Mouse (Mus musculus): ENCODE data around the gene Gm10447. TPM values are rescaled to one million over a fixed set of nuclear protein-coding genes. Genes with fewer than 3 reads are reported as not detected.
"Not testable (repeated sequence)": the region's sequence is repeated elsewhere in the genome, so short reads cannot be mapped to it uniquely, and the experiment has no call there.

Gene Gm10447
- total and polyA plus RNA-seq, 3 experiments, result not detected

- peak; percentile 61 for DNase-seq
These were observed 13.0 kb downstream of the Gm10447 start for GRCm38 (mm10) chr11:53443861-53444260.

- DNase-seq, result peak; percentile 68
These were observed 15.0 kb downstream of the Gm10447 start for GRCm38 (mm10) chr11:53441921-53442320.

GRCm38 (mm10) chr11:53436338-53436737 is 20.6 kb downstream of the Gm10447 start:
- DNase-seq, result no peak

- no peak for DNase-seq
These were observed 21.4 kb downstream of the Gm10447 start for GRCm38 (mm10) chr11:53435504-53435903.

GRCm38 (mm10) chr11:53433057-53433456 is 23.9 kb downstream of the Gm10447 start:
- DNase-seq, result no peak

- DNase-seq, result no peak
These were observed 25.4 kb downstream of the Gm10447 start for GRCm38 (mm10) chr11:53431347-53432056.

GRCm38 (mm10) chr11:53430670-53431346 is 26.1 kb downstream of the Gm10447 start, which contains the start of the genes Uqcrq and Gdf9:
Gene Uqcrq (minus strand): TSS chr11:53430831.
Gene Gdf9 (plus strand): TSS chr11:53431023.
- DNase-seq, result peak; percentile 99

GRCm38 (mm10) chr11:53430300-53430669 is 26.6 kb downstream of the Gm10447 start:
- peak; percentile 84 for DNase-seq

- DNase-seq, result no peak
These were observed 27.7 kb downstream of the Gm10447 start for GRCm38 (mm10) chr11:53429182-53429581.

GRCm38 (mm10) chr11:53428716-53429057 is 28.2 kb downstream of the Gm10447 start:
- no peak for DNase-seq

GRCm38 (mm10) chr11:53427993-53428715 is 28.8 kb downstream of the Gm10447 start:
- no peak for DNase-seq

- DNase-seq, result not testable (repeated sequence)
These were observed 30.0 kb downstream of the Gm10447 start for GRCm38 (mm10) chr11:53426914-53427313.

- no peak for DNase-seq
These were observed 31.1 kb downstream of the Gm10447 start for GRCm38 (mm10) chr11:53425711-53426255.

- DNase-seq, result no peak
These were observed 31.7 kb downstream of the Gm10447 start for GRCm38 (mm10) chr11:53425251-53425650.

- peak; percentile 53 for DNase-seq
These were observed 32.1 kb downstream of the Gm10447 start for GRCm38 (mm10) chr11:53424826-53425225.

- no peak for DNase-seq
These were observed 33.9 kb downstream of the Gm10447 start, which contains the start of gene Leap2 for GRCm38 (mm10) chr11:53423036-53423435. Gene Leap2 (minus strand): TSS chr11:53423170.

- no peak for DNase-seq
These were observed 38.9 kb downstream of the Gm10447 start for GRCm38 (mm10) chr11:53418048-53418447.

GRCm38 (mm10) chr11:53413871-53414270 is 43.0 kb downstream of the Gm10447 start:
- no peak for DNase-seq

GRCm38 (mm10) chr11:53411738-53412137 is 45.2 kb downstream of the Gm10447 start:
- DNase-seq, result no peak

Measured in adrenal gland, adult 2 months (tissue).